Mouse (Mus musculus) lung, postnatal 0 days (tissue): Measurements from ENCODE around the gene Mettl14. TPM values are rescaled to one million over a fixed set of nuclear protein-coding genes. Genes with fewer than 3 reads are reported as not detected.
"Not testable (repeated sequence)": the region's sequence is repeated elsewhere in the genome, so short reads cannot be mapped to it uniquely, and the experiment has no call there.

ENCODE experiments used
- ATAC-seq: fragments of 200-750 bp; cut with Nextera tagmentation; 2 replicates; pipeline ENCODE4 v1.8.0; 2017; ENCODE audit warnings: moderate library complexity
- DNase-seq: peaks from one replicate; pipeline ENCODE4 v3.0.0-alpha.2; 2016; ENCODE audit warnings: low spot score
- H3K27ac ChIP-seq: fragments of 300-500 bp; sonication (generic); 2 replicates; pipeline ENCODE4 v1.5.1; 2014; ENCODE audit warnings: antibody characterized with exemption, mild to moderate bottlenecking, low read length, mixed read lengths
- H3K27me3 ChIP-seq: fragments of 300-500 bp; sonication (generic); replicated peaks from 2 replicates; pipeline ENCODE4 v1.6.1; 2014; ENCODE audit warnings: low read length, mixed read lengths; ENCODE audit not compliant: insufficient read depth
- H3K36me3 ChIP-seq: fragments of 300-500 bp; sonication (generic); 2 replicates; pipeline ENCODE4 v1.6.1; 2014; ENCODE audit warnings: low read length, mixed read lengths; ENCODE audit not compliant: insufficient read depth
- H3K4me1 ChIP-seq: fragments of 300-500 bp; sonication (generic); 2 replicates; pipeline ENCODE4 v1.6.1; 2014; ENCODE audit warnings: antibody characterized with exemption, low read depth, low read length, mixed read lengths; ENCODE audit not compliant: insufficient read depth
- H3K4me2 ChIP-seq: fragments of 300-500 bp; sonication (generic); replicated peaks from 2 replicates; pipeline ENCODE4 v1.6.1; 2014; ENCODE audit warnings: low read depth, mild to moderate bottlenecking, low read length, moderate library complexity, mixed read lengths
- H3K4me3 ChIP-seq: fragments of 300-500 bp; sonication (generic); 2 replicates; pipeline ENCODE4 v1.5.1; 2014; ENCODE audit warnings: low read depth, low read length
- H3K9ac ChIP-seq: fragments of 300-500 bp; sonication (generic); replicated peaks from 2 replicates; pipeline ENCODE4 v1.6.1; 2014; ENCODE audit warnings: low read depth, mild to moderate bottlenecking
- H3K9me3 ChIP-seq: fragments of 300-500 bp; sonication (generic); 2 replicates; pipeline ENCODE4 v1.6.1; 2016; ENCODE audit warnings: low read length, mixed read lengths
- CTCF ChIP-seq: IDR thresholded peaks from 2 replicates; pipeline ENCODE4 v1.5.1; 2016; ENCODE audit warnings: antibody characterized with exemption, mild to moderate bottlenecking
- EP300 ChIP-seq: IDR thresholded peaks from 2 replicates; pipeline ENCODE4 v1.6.1; 2016; ENCODE audit warnings: antibody characterized with exemption, mild to moderate bottlenecking, control low read depth
- WGBS: fragments of 180-500 bp; shearing (Covaris S2); extraction: QIAGEN DNeasy Blood & Tissue Kit; methylation state at CpG from one replicate; pipeline ENCODE4 v1.1.7; 2014; 5-methylcytosine and 5-hydroxymethylcytosine counted together
- polyA plus RNA-seq: library from polyadenylated mRNA; unstranded; fragments of >200 nt; fragmentation: Nextera tagmentation; extraction: Ambion mirVana; gene quantifications from 2 replicates; pipeline ENCODE4 v1.2.1, GENCODE M21; 2015

Mettl14 gene
- polyA plus RNA-seq, 1 experiment from 2014 or later = 11.5 TPM

DNA sequence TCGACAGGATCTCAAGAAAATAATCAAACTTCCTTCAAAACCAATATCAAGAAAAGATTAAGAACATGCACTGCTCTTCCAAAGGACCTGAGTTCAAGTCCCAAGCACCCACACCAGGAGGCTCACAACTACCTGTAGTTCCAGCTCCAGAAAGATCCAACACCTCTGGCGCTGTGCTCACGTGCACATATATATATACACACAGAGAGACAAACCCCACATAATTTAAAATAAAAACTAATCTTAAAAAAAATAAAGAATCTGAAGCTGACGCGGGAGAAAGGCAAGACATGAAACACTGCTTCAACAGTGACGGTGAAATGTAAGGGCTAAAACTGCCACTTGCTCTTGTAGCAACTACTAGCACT is 806 bp downstream of the Mettl14 start:
- Histone ChIP-seq H3K4me1 (peaks cover 3% of the 10 kb centered on the region; the same call in 1 of the 2 replicates), H3K36me3 (0 out of 2 replicates have a peak, but pooled peaks cover 5% of the 10 kb centered on the region), H3K27ac (peak overlapping the region; percentile 87), H3K4me2 (peak overlapping the region; percentile 63), H3K27me3 (no peaks in the 10 kb centered on the region), H3K9ac (peak overlapping the region; percentile 55), H3K4me3 (peak overlapping the region; percentile 68), H3K9me3 (no peaks in the 10 kb centered on the region)
- WGBS = 7% methylated on average over 6 of the region's 6 CpGs
- no peak for DNase-seq
- no peak for ATAC-seq
- TF ChIP-seq CTCF (no peak), EP300 (no peak)

DNA sequence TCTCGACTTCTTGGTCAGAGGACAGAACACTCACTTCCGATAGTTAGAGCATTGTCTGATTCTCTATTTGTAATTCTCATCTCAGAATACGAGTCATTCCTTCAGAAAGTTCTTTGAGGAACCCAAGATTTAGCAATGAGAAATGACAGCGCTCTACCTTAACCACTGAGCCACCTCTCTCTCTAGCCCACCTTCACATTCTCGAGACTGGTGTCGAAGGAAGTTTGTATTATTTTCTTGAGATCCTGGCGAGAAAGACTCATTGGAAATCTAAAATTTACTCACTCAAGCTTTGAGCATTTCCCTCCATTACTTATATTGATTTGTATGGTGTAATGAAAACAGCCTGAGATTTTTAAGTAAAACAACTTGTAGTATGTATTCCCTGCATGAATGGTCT is 1.5 kb downstream of the Mettl14 start:
- ATAC-seq = no peak
- H3K4me3 ChIP-seq = no peak overlapping the region
- WGBS = 82% methylated on average over 7 of the region's 7 CpGs

DNA sequence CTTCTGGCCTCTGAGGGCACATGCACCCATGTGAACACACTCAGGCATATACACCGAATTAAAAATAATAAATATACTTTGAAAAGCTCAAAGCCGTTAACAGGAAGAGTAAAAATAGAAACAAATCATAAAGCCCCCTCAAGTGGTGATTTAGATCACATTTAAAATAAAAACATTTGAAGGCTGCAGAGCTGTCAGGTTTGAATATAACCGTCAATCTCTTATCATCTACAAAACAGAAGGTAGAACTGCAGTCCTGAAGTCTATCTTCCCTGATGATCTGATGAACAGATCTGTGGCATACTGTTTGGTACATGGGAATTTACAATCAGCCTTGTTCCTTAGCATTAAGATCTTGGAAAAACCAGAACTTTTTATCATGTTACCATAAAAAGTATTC is 9.3 kb downstream of the Mettl14 start:
- H3K4me2 ChIP-seq = no peak overlapping the region
- WGBS = 91% methylated on average over 3 of the region's 3 CpGs
- DNase-seq (no peak), ATAC-seq (no peak)
- H3K9me3 ChIP-seq = no peaks in the 10 kb centered on the region
- 0 out of 2 replicates have a peak, but pooled peaks cover 6% of the 10 kb centered on the region for H3K36me3 ChIP-seq
- no peak for TF ChIP-seq CTCF
- no peak for TF ChIP-seq EP300
- no peaks in the 10 kb centered on the region for H3K27me3 ChIP-seq
- no peaks in the 10 kb centered on the region for H3K4me1 ChIP-seq
- no peak overlapping the region for H3K27ac ChIP-seq
- H3K9ac ChIP-seq = no peak overlapping the region
- no peak overlapping the region for H3K4me3 ChIP-seq

More for the DNA sequence above, 1.5 kb downstream of the Mettl14 start:
- Histone ChIP-seq H3K4me2 (no peak overlapping the region), H3K9me3 (no peaks in the 10 kb centered on the region), H3K9ac (no peak overlapping the region), H3K27me3 (no peaks in the 10 kb centered on the region), H3K36me3 (0 out of 2 replicates have a peak, but pooled peaks cover 5% of the 10 kb centered on the region), H3K27ac (no peak overlapping the region), H3K4me1 (peaks cover 3% of the 10 kb centered on the region; the same call in 1 of the 2 replicates)
- TF ChIP-seq CTCF (no peak), EP300 (no peak)
- DNase-seq = no peak

GRCm38 (mm10) chr3:123371766-123372535 is 14.0 kb downstream of the Mettl14 start:
- Histone ChIP-seq H3K9me3 (no peaks in the 10 kb centered on the region), H3K9ac (no peak overlapping the region), H3K4me1 (no peaks in the 10 kb centered on the region), H3K27ac (no peak overlapping the region), H3K27me3 (no peaks in the 10 kb centered on the region), H3K4me3 (no peak overlapping the region), H3K4me2 (no peak overlapping the region), H3K36me3 (0 out of 2 replicates have a peak, but pooled peaks cover 20% of the 10 kb centered on the region)
- ATAC-seq (peak; percentile 43), DNase-seq (peak; percentile 83)
- WGBS = 34% methylated on average over 11 of the region's 11 CpGs
- TF ChIP-seq EP300 (no peak), CTCF (peak; percentile 81)

GRCm38 (mm10) chr3:123370927-123371326 is 15.0 kb downstream of the Mettl14 start:
- no peak overlapping the region for H3K4me2 ChIP-seq
- DNase-seq = no peak
- H3K4me1 ChIP-seq = no peaks in the 10 kb centered on the region
- 92% methylated on average over 5 of the region's 5 CpGs for WGBS
- no peaks in the 10 kb centered on the region for H3K9me3 ChIP-seq
- no peak overlapping the region for H3K4me3 ChIP-seq
- H3K27ac ChIP-seq = no peak overlapping the region
- H3K9ac ChIP-seq = no peak overlapping the region
- 0 out of 2 replicates have a peak, but pooled peaks cover 20% of the 10 kb centered on the region for H3K36me3 ChIP-seq
- H3K27me3 ChIP-seq = no peaks in the 10 kb centered on the region
- ATAC-seq = no peak
- TF ChIP-seq EP300 (no peak), CTCF (no peak)

- no peak for DNase-seq
- no peaks in the 10 kb centered on the region for H3K9me3 ChIP-seq
- H3K36me3 ChIP-seq = 0 out of 2 replicates have a peak, but pooled peaks cover 22% of the 10 kb centered on the region
- no peaks in the 10 kb centered on the region for H3K4me1 ChIP-seq
- no peak for ATAC-seq
- no peak overlapping the region for H3K4me2 ChIP-seq
- WGBS = 86% methylated on average over 12 of the region's 12 CpGs
- TF ChIP-seq CTCF = no peak
- no peak for TF ChIP-seq EP300
- no peak overlapping the region for H3K27ac ChIP-seq
- no peak overlapping the region for H3K4me3 ChIP-seq
- no peak overlapping the region for H3K9ac ChIP-seq
- H3K27me3 ChIP-seq = no peaks in the 10 kb centered on the region
Measured at GRCm38 (mm10) chr3:123369161-123369560, 16.7 kb downstream of the Mettl14 start.

DNA sequence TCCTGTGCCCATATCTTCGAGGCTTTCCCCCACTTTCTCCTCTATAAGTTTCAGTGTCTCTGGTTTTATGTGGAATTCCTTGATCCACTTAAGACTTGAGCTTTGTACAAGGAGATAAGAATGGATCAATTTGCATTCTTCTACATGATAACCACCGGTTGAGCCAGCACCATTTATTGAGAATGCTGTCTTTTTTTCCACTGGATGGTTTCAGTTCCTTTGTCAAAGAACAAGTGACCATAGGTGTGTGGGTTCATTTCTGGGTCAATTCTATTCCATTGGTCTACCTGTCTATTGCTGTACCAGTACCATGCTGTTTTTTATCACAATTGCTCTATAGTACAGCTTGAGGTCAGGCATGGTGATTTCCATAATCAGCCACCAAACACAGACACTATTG is 19.1 kb downstream of the Mettl14 start:
- 68% methylated on average over 2 of the region's 2 CpGs for WGBS
- not testable (repeated sequence) for H3K27me3 ChIP-seq, H3K9me3 ChIP-seq, H3K4me2 ChIP-seq, H3K4me3 ChIP-seq, H3K27ac ChIP-seq, H3K9ac ChIP-seq, DNase-seq, H3K4me1 ChIP-seq, ATAC-seq
- peaks cover 38% of the 10 kb centered on the region; the same call in 1 of the 2 replicates for H3K36me3 ChIP-seq
